Mouse (Mus musculus) neural tube, embryonic 15.5 days (tissue): ENCODE measurements around the gene Rnf19b. TPM values are rescaled to one million over a fixed set of nuclear protein-coding genes. Genes with fewer than 3 reads are reported as not detected.
A peak's percentile ranks its signal among the peaks of the same experiment; 100 is the strongest.

ENCODE experiments used
- ATAC-seq: fragments of 200-750 bp; cut with Nextera tagmentation; 2 replicates; pipeline ENCODE4 v1.8.0; 2017; ENCODE audit warnings: mild to moderate bottlenecking, moderate TSS enrichment, moderate library complexity; ENCODE audit not compliant: low FRiP score
- H3K27ac ChIP-seq: fragments of 300-500 bp; sonication (generic); replicated peaks from 2 replicates; pipeline ENCODE4 v1.5.1; 2015; ENCODE audit warnings: mild to moderate bottlenecking, inconsistent platforms
- H3K27me3 ChIP-seq: fragments of 300-500 bp; sonication (generic); replicated peaks from 2 replicates; pipeline ENCODE4 v1.6.1; 2015; ENCODE audit warnings: inconsistent platforms
- H3K36me3 ChIP-seq: fragments of 300-500 bp; sonication (generic); 2 replicates; pipeline ENCODE4 v1.6.1; 2015; ENCODE audit warnings: inconsistent platforms
- H3K4me1 ChIP-seq: fragments of 300-500 bp; sonication (generic); 2 replicates; pipeline ENCODE4 v1.6.1; 2015; ENCODE audit warnings: inconsistent platforms
- H3K4me2 ChIP-seq: fragments of 300-500 bp; sonication (generic); 2 replicates; pipeline ENCODE4 v1.6.1; 2015; ENCODE audit warnings: inconsistent platforms, mild to moderate bottlenecking, moderate library complexity
- H3K4me3 ChIP-seq: fragments of 300-500 bp; sonication (generic); replicated peaks from 2 replicates; pipeline ENCODE4 v1.5.1; 2015; ENCODE audit warnings: mild to moderate bottlenecking, inconsistent platforms
- H3K9ac ChIP-seq: fragments of 300-500 bp; sonication (generic); replicated peaks from 2 replicates; pipeline ENCODE4 v1.6.1; 2015; ENCODE audit warnings: mild to moderate bottlenecking, inconsistent platforms
- H3K9me3 ChIP-seq: fragments of 300-500 bp; sonication (generic); replicated peaks from 2 replicates; pipeline ENCODE4 v1.6.1; 2016; ENCODE audit warnings: inconsistent platforms
- WGBS: fragments of 180-500 bp; shearing (Covaris S2); methylation state at CpG from one replicate; pipeline ENCODE4 v1.1.7; 2015; ENCODE audit warnings: mixed read lengths; 5-methylcytosine and 5-hydroxymethylcytosine counted together
- polyA plus RNA-seq: library from polyadenylated mRNA; unstranded; fragments of >200 nt; fragmentation: Nextera tagmentation; extraction: Ambion mirVana; gene quantifications from 2 replicates; pipeline ENCODE4 v1.2.1, GENCODE M21; 2015

The Rnf19b gene
- polyA plus RNA-seq, 1 experiment from 2014 or later: 34.5 TPM

DNA sequence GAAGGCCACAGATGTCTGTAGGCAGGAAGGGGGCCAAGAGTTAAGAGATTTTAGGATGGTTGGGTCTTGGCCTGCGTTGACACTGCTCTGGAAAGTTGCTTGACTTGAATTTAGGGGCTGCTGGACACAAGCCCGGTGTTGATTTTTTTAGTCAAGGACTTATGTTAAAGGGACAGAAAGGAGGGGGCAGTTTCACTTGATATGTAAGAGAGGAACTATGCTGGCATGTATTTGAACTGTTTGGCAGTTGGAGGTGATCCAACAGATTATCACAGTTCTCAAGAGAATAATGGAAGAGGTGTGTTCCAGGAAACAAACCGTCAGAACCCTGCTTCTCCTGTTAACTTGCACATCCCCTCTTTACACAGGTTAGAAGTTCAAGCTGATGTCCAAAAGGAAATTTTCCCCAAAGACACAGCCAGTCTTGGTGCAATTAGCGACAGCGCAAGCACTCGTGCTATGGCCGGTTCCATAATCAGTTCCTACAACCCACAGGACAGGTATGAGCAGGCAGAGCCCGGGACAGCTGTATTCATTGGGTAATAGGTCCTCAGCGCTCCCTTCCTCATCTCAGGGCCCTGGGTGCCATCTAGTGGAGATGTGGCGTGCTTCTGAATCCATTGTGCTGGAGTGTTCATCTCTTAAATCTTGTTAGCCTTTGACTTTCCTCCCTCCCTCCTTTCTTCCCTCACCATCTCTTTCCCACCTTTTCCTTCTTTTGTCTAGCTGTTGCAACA, 24.5 kb downstream of the Rnf19b start:
- WGBS: 43% methylated on average over 10 of the region's 10 CpGs
- no peaks in the 10 kb centered on the region for H3K9me3 ChIP-seq
- ATAC-seq: peak; percentile 77
- no peaks in the 10 kb centered on the region for H3K27me3 ChIP-seq
- no peak overlapping the region for H3K27ac ChIP-seq
- no peak overlapping the region for H3K9ac ChIP-seq
- H3K4me1 ChIP-seq: peaks cover 10% of the 10 kb centered on the region
- no peak overlapping the region for H3K4me2 ChIP-seq
- no peak overlapping the region for H3K4me3 ChIP-seq
- H3K36me3 ChIP-seq: peaks cover 61% of the 10 kb centered on the region

DNA sequence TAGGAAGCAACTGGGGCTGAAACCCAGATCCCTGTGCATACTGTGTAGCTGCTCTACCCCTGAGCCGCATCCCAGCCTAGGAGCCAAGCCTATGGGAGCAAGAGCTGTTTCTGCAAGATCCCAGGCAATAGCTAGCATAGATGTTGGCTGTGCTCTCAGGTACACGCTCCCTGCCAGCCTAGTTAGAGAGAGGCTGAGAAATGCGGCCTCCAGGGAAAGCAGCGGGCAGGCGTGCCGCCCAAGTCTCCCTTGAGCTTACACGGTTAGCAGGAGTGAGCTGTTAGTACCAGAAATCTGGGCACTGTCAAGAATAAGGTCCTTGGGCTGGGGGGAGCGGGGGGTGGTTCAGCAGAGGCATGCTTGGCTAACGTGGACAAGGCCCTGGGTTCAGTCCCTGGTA, 26.8 kb downstream of the Rnf19b start:
- H3K27ac ChIP-seq: no peak overlapping the region

DNA sequence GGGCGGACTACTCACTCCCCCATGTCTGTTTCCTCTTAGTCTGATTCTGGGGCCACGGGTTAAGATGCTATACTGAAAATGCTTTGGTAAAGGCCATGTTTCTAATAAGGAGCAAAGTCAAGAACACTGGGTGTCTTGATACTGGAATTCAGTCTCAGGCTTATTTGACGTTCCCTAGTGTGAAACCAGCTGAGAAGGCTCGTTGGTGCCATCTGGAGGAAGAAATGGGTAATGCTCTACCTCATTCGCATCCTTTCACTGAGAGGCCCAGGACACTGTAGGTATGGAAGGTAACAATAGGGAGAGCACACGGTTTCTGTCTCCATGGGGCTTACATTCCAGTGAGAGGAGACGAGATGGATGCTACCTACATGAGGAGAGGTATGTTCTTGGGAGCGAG, 28.0 kb downstream of the Rnf19b start:
- no peaks in the 10 kb centered on the region; the same call in 1 of the 2 replicates for H3K27me3 ChIP-seq
- no peak overlapping the region for H3K4me2 ChIP-seq
- 31% methylated on average over 8 of the region's 8 CpGs for WGBS
- H3K36me3 ChIP-seq: peaks cover 28% of the 10 kb centered on the region
- no peak overlapping the region for H3K27ac ChIP-seq
- H3K9ac ChIP-seq: no peak overlapping the region
- ATAC-seq: peak; percentile 73; the same call in 1 of the 2 replicates
- peaks cover 10% of the 10 kb centered on the region for H3K4me1 ChIP-seq
- H3K4me3 ChIP-seq: no peak overlapping the region
- H3K9me3 ChIP-seq: no peaks in the 10 kb centered on the region

More for the DNA sequence above, 26.8 kb downstream of the Rnf19b start:
- H3K36me3 ChIP-seq: peaks cover 39% of the 10 kb centered on the region
- no peaks in the 10 kb centered on the region for H3K9me3 ChIP-seq
- H3K9ac ChIP-seq: no peak overlapping the region
- ATAC-seq: no peak
- whole genome bisulfite sequencing: 86% methylated on average over 9 of the region's 9 CpGs
- H3K4me3 ChIP-seq: no peak overlapping the region
- no peaks in the 10 kb centered on the region; the same call in 1 of the 2 replicates for H3K27me3 ChIP-seq
- no peak overlapping the region for H3K4me2 ChIP-seq
- peaks cover 10% of the 10 kb centered on the region for H3K4me1 ChIP-seq

DNA sequence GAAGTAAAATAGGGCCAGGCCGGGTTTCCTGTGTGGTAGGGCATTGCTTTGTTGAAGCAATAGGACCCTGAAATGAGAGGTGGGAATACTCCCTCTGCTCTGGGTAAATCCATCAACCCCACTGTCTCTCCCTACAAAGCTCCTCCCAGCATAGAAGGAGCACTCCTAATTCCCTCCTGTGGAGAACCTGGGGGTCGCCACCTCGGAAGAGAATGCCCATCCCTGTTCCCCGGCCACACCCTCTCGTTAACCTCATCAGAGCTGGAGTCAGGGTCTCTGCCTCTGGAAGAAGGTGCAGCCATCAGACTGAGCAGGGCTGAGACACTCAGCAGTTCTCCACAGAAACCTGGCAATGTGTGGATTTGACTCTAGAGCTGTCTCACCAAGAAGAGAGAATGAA, 29.8 kb downstream of the Rnf19b start:
- 40% methylated on average over 5 of the region's 5 CpGs for WGBS

DNA sequence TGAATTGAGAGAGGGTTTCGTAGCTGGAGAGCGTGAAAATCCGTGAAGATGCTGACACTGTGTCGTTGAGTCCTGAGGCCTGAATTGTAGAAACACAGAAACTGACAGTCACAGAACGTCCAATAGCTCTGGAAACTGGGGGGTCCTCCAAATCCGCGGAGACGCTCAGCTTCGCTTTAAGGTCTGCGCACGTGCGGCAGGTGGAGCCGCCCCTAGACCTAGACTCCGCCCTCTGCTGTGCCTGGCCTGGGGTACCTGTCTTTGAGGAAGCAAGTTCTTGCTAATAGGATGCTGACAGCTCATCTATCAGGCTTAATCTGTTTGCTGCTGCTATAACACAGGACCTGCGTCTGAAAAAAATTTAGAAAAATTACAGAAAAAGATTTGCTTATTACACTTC, 37.2 kb downstream of the Rnf19b start:
- WGBS: 37% methylated on average over 15 of the region's 15 CpGs
- H3K4me2 ChIP-seq: no peak overlapping the region
- ATAC-seq: no peak

More for the DNA sequence above, 29.8 kb downstream of the Rnf19b start:
- Histone ChIP-seq H3K9me3 (no peaks in the 10 kb centered on the region), H3K36me3 (peaks cover 18% of the 10 kb centered on the region), H3K27me3 (no peaks in the 10 kb centered on the region; the same call in 1 of the 2 replicates), H3K4me2 (no peak overlapping the region), H3K4me1 (no peaks in the 10 kb centered on the region), H3K9ac (no peak overlapping the region), H3K27ac (no peak overlapping the region), H3K4me3 (no peak overlapping the region)
- ATAC-seq: no peak

DNA sequence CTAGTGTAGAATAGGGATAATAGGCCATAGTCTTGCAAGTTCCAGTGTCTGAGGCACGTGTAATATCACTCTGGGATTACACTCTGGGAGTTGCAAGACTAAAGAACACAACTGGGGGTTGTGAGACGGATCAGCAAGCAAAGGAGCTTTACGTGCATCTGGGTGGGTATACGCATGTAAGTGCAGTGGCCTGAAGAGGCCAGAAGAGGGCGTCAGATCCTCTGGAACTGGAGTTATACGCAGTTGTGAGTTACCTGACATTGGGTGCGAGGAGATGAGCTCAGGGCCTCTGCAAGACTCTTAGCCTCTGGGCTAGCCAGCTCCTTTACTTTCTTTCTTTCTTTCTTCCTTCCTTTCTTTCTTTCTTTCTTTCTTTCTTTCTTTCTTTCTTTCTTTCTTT, 38.9 kb downstream of the Rnf19b start:
- no peak overlapping the region for H3K4me2 ChIP-seq
- H3K27me3 ChIP-seq: 0 out of 2 replicates have a peak, but pooled peaks cover 2% of the 10 kb centered on the region
- no peak overlapping the region for H3K27ac ChIP-seq
- H3K4me3 ChIP-seq: no peak overlapping the region
- 82% methylated on average over 7 of the region's 7 CpGs for WGBS
- H3K9me3 ChIP-seq: no peaks in the 10 kb centered on the region
- H3K4me1 ChIP-seq: no peaks in the 10 kb centered on the region
- no peak for ATAC-seq
- no peak overlapping the region for H3K9ac ChIP-seq
- H3K36me3 ChIP-seq: no peaks in the 10 kb centered on the region

More for the DNA sequence above, 37.2 kb downstream of the Rnf19b start:
- Histone ChIP-seq H3K27ac (no peak overlapping the region), H3K9me3 (no peaks in the 10 kb centered on the region), H3K4me1 (no peaks in the 10 kb centered on the region), H3K9ac (no peak overlapping the region), H3K36me3 (no peaks in the 10 kb centered on the region), H3K27me3 (0 out of 2 replicates have a peak, but pooled peaks cover 2% of the 10 kb centered on the region), H3K4me3 (no peak overlapping the region)

DNA sequence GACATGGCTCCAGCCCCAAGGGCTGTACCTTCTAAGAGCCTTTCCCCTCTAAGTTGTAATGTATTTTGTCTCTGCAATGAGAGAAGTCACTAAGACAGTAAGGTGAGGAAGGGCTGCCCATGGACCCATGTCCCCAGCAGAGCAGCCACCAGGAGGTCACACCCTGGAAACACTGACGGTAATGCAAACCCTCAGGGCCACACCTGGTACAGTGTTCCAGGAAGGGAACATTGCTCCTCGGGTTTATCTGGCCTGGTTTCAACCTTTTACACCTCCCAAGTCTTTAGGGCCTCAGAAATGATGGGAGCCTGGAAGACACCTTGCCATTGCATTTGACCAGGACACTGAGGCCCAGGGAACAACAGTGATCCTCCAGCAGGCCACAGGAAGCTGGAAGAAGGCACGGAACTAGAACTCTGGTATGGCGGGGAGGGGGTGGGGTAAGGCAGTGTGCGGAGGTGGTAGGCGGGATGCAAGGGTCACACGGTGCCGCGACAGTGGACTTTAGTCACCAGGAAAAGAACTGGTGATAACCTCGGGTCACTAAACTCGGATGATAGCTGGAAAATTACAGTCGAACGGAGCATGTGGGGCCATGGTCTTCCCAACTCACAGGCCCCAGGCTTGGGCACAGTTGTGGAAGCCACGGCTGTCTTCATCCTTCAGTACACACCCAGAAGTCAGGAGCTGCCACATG, 44.2 kb downstream of the Rnf19b start:
- Histone ChIP-seq H3K9ac (no peak overlapping the region), H3K27ac (no peak overlapping the region), H3K4me1 (peaks cover 5% of the 10 kb centered on the region), H3K9me3 (no peaks in the 10 kb centered on the region), H3K27me3 (peaks cover 40% of the 10 kb centered on the region), H3K4me2 (no peak overlapping the region), H3K4me3 (no peak overlapping the region), H3K36me3 (no peaks in the 10 kb centered on the region)
- ATAC-seq: no peak
- 89% methylated on average over 14 of the region's 14 CpGs for WGBS

DNA sequence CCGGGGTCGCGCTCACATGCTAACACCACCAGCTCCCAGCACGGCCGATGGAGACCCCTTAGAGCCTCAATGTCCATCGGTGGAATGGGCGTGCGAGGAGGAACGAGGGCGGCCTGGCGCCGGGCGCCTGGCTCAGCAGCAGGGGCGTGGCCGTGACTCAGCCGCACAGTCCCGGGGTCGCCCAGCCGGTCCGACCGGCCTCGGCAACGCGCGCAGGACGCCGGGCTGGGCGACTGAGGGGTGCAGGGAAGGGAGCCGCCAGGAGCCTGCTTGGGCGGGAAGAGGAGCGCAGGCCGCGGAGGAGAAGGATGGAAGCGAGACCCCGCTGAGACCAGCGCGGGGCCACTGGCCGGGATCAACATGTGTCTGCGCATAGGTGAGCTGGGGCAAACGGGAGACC, 47.3 kb downstream of the Rnf19b start, which contains the start of gene Tmem54:
Tmem54 (plus strand) TSS at position 193 of the 400 bp plus-strand sequence.
- 2% methylated on average over 40 of the region's 40 CpGs for WGBS
- Histone ChIP-seq H3K9ac (0 out of 2 replicates have a peak within 1 kb of the TSS, but pooled peaks have one; percentile 23), H3K27ac (no peak within 1 kb of the TSS), H3K27me3 (peaks cover 43% of the 10 kb centered on the region), H3K9me3 (no peaks in the 10 kb centered on the region), H3K4me1 (peaks cover 5% of the 10 kb centered on the region), H3K4me3 (peak within 1 kb of the TSS; percentile 19), H3K36me3 (no peaks in the 10 kb centered on the region), H3K4me2 (peak within 1 kb of the TSS; percentile 54)
- no peak for ATAC-seq

DNA sequence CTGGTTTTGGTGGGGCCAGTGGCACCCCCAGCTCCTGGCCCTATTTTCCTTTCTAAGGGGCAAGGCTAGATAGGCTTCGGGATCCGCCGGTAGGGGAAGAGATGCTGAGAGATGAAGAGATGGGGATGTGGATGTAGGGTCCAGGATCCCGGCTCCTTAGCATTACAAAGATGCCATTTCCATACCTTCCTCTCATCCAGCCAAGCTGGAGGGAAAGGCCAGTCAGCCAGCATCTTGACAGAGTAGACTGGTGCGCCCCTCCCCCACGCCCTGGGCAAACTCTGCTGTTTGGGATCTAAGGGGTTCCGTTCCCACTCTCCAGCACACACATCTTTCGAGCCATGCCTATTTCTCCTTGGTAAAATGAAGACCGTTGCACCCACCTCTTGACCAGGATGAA, 48.0 kb downstream of the Rnf19b start:
- Histone ChIP-seq H3K4me1 (peaks cover 5% of the 10 kb centered on the region), H3K36me3 (no peaks in the 10 kb centered on the region), H3K9me3 (no peaks in the 10 kb centered on the region), H3K4me2 (no peak overlapping the region), H3K27me3 (peaks cover 43% of the 10 kb centered on the region), H3K27ac (no peak overlapping the region), H3K4me3 (no peak overlapping the region), H3K9ac (no peak overlapping the region)
- ATAC-seq: no peak
- 25% methylated on average over 9 of the region's 9 CpGs for WGBS

DNA sequence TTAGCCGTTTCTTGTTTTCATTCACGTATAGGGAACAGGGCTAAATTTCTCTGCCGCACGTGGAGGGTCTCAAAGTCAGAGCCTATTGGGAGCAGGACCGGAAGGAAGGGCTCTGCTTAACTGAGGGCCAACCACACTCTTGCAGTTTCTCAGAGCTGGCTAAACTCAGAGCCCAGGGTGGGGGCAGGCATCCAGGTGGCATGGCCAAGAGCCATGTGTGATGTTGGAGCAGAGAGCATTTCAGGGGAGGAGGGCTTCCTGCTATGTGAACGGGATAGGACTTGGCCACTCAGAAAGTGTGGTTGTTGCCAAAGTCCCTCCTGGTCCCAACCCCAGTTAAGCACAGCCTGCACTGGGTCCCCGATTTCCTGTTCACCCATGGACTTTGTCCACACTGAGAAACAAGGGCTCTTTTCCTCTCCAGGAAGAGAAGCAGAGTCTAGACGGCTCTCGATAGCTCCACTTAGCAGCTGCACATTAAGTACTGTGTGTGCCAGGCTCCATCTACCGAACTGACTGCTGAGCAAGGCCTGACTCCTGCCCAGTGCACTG, 49.4 kb downstream of the Rnf19b start:
- 74% methylated on average over 10 of the region's 10 CpGs for WGBS
- Histone ChIP-seq H3K4me1 (peaks cover 11% of the 10 kb centered on the region), H3K36me3 (no peaks in the 10 kb centered on the region), H3K27me3 (peaks cover 43% of the 10 kb centered on the region), H3K27ac (no peak overlapping the region), H3K9me3 (no peaks in the 10 kb centered on the region), H3K4me2 (no peak overlapping the region), H3K9ac (no peak overlapping the region), H3K4me3 (no peak overlapping the region)
- ATAC-seq: no peak

DNA sequence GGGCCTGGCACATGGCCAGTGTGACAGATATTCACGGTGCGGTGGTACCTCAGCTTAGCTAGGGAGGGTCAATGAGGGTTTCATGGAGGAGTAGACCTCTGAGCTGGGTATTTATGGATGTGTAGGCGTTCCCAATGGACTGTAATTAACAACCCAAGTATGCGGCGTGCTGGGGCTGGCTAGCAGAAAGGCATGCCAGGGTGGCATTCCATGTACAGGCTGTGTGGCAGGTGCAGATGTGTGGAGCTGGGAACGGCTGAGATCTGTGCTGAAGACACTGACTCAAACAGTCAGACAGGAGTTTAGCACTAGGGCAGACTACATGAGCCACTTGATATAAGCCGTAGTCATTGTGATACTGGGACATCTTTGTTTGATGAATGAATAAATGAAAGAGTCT, 50.6 kb downstream of the Rnf19b start:
- Histone ChIP-seq H3K9me3 (no peaks in the 10 kb centered on the region), H3K36me3 (no peaks in the 10 kb centered on the region), H3K4me3 (no peak overlapping the region), H3K4me2 (no peak overlapping the region), H3K27ac (no peak overlapping the region), H3K9ac (no peak overlapping the region), H3K4me1 (peaks cover 21% of the 10 kb centered on the region), H3K27me3 (peaks cover 37% of the 10 kb centered on the region)
- 66% methylated on average over 7 of the region's 7 CpGs for WGBS
- ATAC-seq: no peak
